Mouse (Mus musculus) spleen, adult 2 months (tissue): ENCODE measurements around the gene Ppp1r1b. TPM values are rescaled to one million over a fixed set of nuclear protein-coding genes. Genes with fewer than 3 reads are reported as not detected.

Experiments
- DNase-seq, 2 experiments: peaks; one replicate each; pipeline versions ENCODE4 v3.0.0 to v3.0.0-alpha.2; 2012 to 2021; ENCODE audit warnings: low spot score in 2 of 2, low read depth in 1 of 2
- H3K27ac ChIP-seq: fragments of 200-500 bp; 2 replicates; pipeline ENCODE4 v1.5.1; 2012; ENCODE audit warnings: low read length, inconsistent platforms; ENCODE audit not compliant: insufficient read depth
- H3K27me3 ChIP-seq: fragments of 200-500 bp; 2 replicates; pipeline ENCODE4 v1.6.1; 2012; ENCODE audit warnings: mild to moderate bottlenecking, moderate library complexity, low read length, inconsistent platforms; ENCODE audit not compliant: control insufficient read depth, insufficient read depth
- H3K36me3 ChIP-seq: fragments of 200-500 bp; 2 replicates; pipeline ENCODE4 v1.6.1; 2012; ENCODE audit warnings: mild to moderate bottlenecking, low read length, inconsistent platforms; ENCODE audit not compliant: control insufficient read depth, insufficient read depth
- H3K4me1 ChIP-seq: fragments of 200-500 bp; 2 replicates; pipeline ENCODE4 v1.6.1; 2011; ENCODE audit warnings: inconsistent platforms; ENCODE audit not compliant: control insufficient read depth, insufficient read depth, insufficient read length
- H3K4me3 ChIP-seq: fragments of 200-500 bp; 2 replicates; pipeline ENCODE4 v1.5.1; 2011; ENCODE audit warnings: mild to moderate bottlenecking, inconsistent platforms; ENCODE audit not compliant: insufficient read depth, insufficient read length; ENCODE audit errors: extremely low read depth
- CTCF ChIP-seq: fragments of 200-500 bp; IDR thresholded peaks from 2 replicates; pipeline ENCODE4 v1.5.1; 2011; ENCODE audit warnings: mild to moderate bottlenecking, inconsistent platforms; ENCODE audit not compliant: insufficient read depth, insufficient read length, insufficient replicate concordance; ENCODE audit errors: extremely low read depth
- POLR2A ChIP-seq: fragments of 200-500 bp; IDR thresholded peaks from 2 replicates; pipeline ENCODE4 v1.6.1; 2011; ENCODE audit warnings: low read depth, low read length, inconsistent platforms
- WGBS: fragments of 180-500 bp; shearing (Covaris S2); methylation state at CpG from one replicate; pipeline ENCODE4 v1.1.7; 2018; 5-methylcytosine and 5-hydroxymethylcytosine counted together
- polyA plus RNA-seq: library from polyadenylated mRNA; depleted of rRNA; stranded (reverse); fragments of >200 nt; gene quantifications from 2 replicates; pipeline ENCODE4 v1.2.3, GENCODE M21; 2012

Ppp1r1b gene
- polyA plus RNA-seq, 1 experiment = 0.44 TPM

GRCm38 (mm10) chr11:98328371-98329069, 19.7 kb upstream of the Ppp1r1b start:
- 2% methylated on average over 54 of the region's 56 CpGs for WGBS
- no peak for DNase-seq
- Histone ChIP-seq H3K27ac (no peak overlapping the region), H3K4me3 (no peak overlapping the region; the same call in 1 of the 2 replicates), H3K27me3 (peaks cover 41% of the 10 kb centered on the region), H3K4me1 (peaks cover 15% of the 10 kb centered on the region), H3K36me3 (no peaks in the 10 kb centered on the region)
- TF ChIP-seq CTCF = no peak
- TF ChIP-seq POLR2A = no peak

GRCm38 (mm10) chr11:98329081-98329959, 18.9 kb upstream of the Ppp1r1b start, which contains the start of gene Neurod2:
Neurod2 (minus strand) TSS chr11:98329648.
- peaks cover 44% of the 10 kb centered on the region for H3K27me3 ChIP-seq
- WGBS = 9% methylated on average over 38 of the region's 38 CpGs
- no peak within 1 kb of the TSS for H3K27ac ChIP-seq
- no peak for DNase-seq
- TF ChIP-seq CTCF (no peak), POLR2A (no peak)
- H3K4me1 ChIP-seq = peaks cover 17% of the 10 kb centered on the region
- no peaks in the 10 kb centered on the region for H3K36me3 ChIP-seq
- H3K4me3 ChIP-seq = no peak within 1 kb of the TSS; the same call in 1 of the 2 replicates

GRCm38 (mm10) chr11:98329960-98330744, 18.1 kb upstream of the Ppp1r1b start:
- DNase-seq = no peak
- TF ChIP-seq CTCF (no peak), POLR2A (no peak)
- Histone ChIP-seq H3K4me3 (no peak overlapping the region), H3K27ac (no peak overlapping the region), H3K4me1 (peaks cover 21% of the 10 kb centered on the region), H3K36me3 (no peaks in the 10 kb centered on the region), H3K27me3 (peaks cover 51% of the 10 kb centered on the region)
- 36% methylated on average over 9 of the region's 9 CpGs for WGBS

GRCm38 (mm10) chr11:98330745-98331204, 17.4 kb upstream of the Ppp1r1b start:
- H3K27ac ChIP-seq = no peak overlapping the region
- TF ChIP-seq POLR2A = no peak
- TF ChIP-seq CTCF = no peak
- no peak overlapping the region for H3K4me3 ChIP-seq
- H3K27me3 ChIP-seq = peaks cover 48% of the 10 kb centered on the region
- WGBS = 62% methylated on average over 2 of the region's 2 CpGs
- peaks cover 21% of the 10 kb centered on the region for H3K4me1 ChIP-seq
- DNase-seq = no peak
- no peaks in the 10 kb centered on the region for H3K36me3 ChIP-seq

- peaks cover 45% of the 10 kb centered on the region for H3K27me3 ChIP-seq
- 60% methylated on average over 1 of the region's 1 CpGs for WGBS
- no peaks in the 10 kb centered on the region for H3K36me3 ChIP-seq
- no peak overlapping the region for H3K27ac ChIP-seq
- no peak overlapping the region for H3K4me3 ChIP-seq
- no peak for DNase-seq
- peaks cover 21% of the 10 kb centered on the region for H3K4me1 ChIP-seq
- TF ChIP-seq CTCF (no peak), POLR2A (no peak)
Measured at GRCm38 (mm10) chr11:98331401-98331800, 16.8 kb upstream of the Ppp1r1b start.

GRCm38 (mm10) chr11:98332186-98332585, 16.0 kb upstream of the Ppp1r1b start:
- Histone ChIP-seq H3K4me3 (no peak overlapping the region), H3K27ac (no peak overlapping the region), H3K36me3 (no peaks in the 10 kb centered on the region), H3K27me3 (peaks cover 38% of the 10 kb centered on the region), H3K4me1 (peaks cover 15% of the 10 kb centered on the region)
- DNase-seq = no peak
- WGBS = 88% methylated on average over 3 of the region's 3 CpGs
- no peak for TF ChIP-seq POLR2A
- no peak for TF ChIP-seq CTCF
